Mouse (Mus musculus) bone marrow macrophage, adult 2 months (primary cell): Measurements from ENCODE around the gene Olfr782.

ENCODE experiments used
- CTCF ChIP-seq: IDR thresholded peaks from 2 replicates; pipeline ENCODE4 v1.5.1; 2012; ENCODE audit warnings: low read depth, mild to moderate bottlenecking, low read length, moderate library complexity
- POLR2A ChIP-seq: IDR thresholded peaks from 2 replicates; pipeline ENCODE4 v1.6.1; 2012; ENCODE audit warnings: mild to moderate bottlenecking, low read depth, low read length, borderline replicate concordance

- no peak for TF ChIP-seq CTCF
- TF ChIP-seq POLR2A, result no peak
These were observed at the start of gene Olfr782 for GRCm38 (mm10) chr10:129348550-129348949.
